Mouse (Mus musculus) R1 (cell line): ENCODE measurements around the gene Nnat.

Source experiments
- DNase-seq: peaks from one replicate; pipeline ENCODE4 v3.0.0-alpha.2; 2018; ENCODE audit warnings: low read depth, low spot score

The Nnat gene

GRCm38 (mm10) chr2:157559858-157560257 is at the start of gene Nnat:
Nnat (plus strand) TSS chr2:157560078.
- DNase-seq = peak; percentile 70

DNA sequence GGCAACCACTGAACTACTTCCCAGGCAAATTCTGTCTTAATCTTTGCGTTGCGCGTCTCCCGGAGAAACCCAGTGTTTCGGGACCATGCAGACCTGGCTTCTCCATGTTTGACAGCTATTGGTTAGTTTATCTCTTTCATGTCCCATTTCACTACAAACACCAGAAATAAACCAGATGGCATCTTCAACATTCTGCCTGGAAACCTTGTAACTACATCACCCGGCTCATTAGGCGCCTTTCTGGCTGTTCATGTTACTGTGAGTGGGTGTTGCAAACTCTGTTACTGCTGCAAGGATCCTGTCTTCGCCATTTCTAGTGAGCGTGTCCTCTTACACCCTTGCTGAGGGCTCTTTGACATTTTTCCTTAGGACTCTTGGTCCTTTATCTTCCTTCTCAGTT is 47.0 kb upstream of the Nnat start:
- no peak for DNase-seq

DNA sequence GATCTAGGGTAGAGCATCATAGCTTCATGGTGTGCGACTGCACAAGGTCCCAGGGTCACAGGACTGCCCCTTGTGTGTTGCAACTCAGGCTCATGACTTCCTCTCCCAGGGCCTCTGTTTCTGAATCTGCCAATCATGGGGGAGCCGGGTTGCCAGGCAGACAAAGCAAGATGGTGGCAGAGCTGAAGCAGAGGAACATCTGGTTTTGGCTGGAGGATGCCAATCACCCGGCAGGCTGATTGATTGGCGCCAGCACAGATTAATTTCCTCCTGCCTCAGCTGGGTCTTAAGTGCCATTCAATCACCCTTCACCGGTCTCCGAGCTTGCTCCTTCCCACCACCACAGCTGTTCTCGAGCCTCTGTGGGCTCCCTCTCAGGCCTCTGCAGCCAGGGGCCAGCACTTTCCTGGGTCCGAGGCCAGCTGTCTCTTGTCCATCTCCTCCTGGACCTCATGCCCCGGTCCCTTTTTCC is 46.1 kb upstream of the Nnat start:
- DNase-seq = no peak

- no peak for DNase-seq
Observed at GRCm38 (mm10) chr2:157514353-157514752, 45.5 kb upstream of the Nnat start.

DNA sequence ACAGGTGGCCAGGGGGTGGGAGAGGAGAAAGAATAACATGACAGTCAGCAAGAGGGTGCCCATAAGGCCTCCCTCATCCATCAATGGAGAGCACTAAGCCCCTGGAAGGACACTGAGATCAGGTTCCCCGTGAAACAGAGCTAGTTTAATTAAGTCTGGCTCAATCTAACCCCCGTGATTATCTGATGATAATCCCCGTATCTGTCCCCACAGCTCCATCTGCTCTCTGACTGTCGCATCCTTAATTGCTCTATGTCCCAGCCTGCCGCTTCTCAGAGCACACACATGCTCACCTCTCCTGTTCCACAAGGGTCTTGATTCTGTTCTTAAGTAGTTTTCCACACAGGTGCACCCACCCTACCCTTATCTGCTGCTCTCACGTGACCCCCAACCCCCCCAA is 42.4 kb upstream of the Nnat start:
- DNase-seq = no peak

DNA sequence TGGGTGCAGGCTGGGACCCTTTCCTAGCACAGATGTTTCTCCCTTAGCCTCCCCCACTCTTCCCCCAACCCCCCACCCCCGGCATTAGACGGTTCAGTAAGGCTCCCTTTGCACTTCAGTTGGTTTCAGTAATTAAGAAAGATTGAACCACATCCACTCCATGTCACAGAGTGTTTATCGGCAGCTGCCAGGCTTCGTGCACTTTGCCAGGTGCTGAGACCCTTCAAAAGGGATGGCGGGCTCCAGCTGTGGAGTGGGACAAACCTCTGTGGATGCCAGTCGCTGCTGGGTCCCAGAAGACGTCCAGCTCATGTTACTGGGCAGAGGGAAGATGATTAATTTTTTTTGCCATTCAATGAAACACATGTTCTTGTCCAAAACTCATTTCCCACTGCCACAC is 41.4 kb upstream of the Nnat start:
- DNase-seq = no peak

- no peak for DNase-seq
Observed at GRCm38 (mm10) chr2:157519452-157519851, 40.4 kb upstream of the Nnat start.

- DNase-seq = peak; percentile 75
Observed at GRCm38 (mm10) chr2:157520496-157520895, 39.4 kb upstream of the Nnat start.

- peak; percentile 77 for DNase-seq
Observed at GRCm38 (mm10) chr2:157522556-157522955, 37.3 kb upstream of the Nnat start.

DNA sequence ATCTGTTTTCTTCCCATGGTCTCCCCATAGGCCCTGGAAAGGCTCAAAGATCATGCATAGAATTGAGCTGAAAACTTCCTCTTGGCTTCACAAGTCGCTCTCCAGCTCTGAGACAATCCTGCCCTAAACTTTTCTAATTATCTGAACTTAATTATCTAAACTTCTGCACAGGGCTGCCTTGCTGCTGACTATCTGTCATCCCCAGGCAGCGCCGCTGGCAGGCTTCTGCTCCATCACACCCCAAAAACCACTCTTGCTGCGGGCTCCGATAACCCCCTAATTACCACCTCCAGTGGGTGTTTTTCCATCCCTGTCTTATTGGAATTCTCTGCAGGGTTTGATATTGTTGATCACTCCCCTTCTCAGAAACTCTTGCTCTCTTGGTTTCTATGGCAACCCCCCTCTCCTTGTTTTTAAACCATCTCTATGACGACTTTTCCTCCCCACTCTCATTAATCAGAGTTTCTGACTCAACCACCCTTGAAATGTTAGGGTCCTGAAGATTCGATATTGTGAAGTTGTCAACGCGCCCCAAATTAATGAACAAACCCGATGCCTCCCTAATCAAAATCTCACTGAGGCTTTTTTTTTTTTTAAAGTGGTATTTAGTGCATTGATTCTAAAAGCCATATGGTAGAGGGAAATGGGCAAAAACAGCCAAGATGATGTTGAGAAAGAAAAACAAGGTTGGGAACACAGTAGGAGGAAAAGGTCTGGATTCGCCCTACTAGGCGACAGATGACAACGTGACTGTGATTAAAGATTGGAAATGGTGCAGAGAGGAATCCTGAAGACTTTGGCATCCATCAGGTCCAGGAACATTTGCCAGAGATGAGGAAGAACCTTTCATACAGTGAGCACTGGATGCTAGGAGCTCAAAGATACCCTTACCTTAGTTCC is 29.6 kb upstream of the Nnat start:
- DNase-seq = no peak

DNA sequence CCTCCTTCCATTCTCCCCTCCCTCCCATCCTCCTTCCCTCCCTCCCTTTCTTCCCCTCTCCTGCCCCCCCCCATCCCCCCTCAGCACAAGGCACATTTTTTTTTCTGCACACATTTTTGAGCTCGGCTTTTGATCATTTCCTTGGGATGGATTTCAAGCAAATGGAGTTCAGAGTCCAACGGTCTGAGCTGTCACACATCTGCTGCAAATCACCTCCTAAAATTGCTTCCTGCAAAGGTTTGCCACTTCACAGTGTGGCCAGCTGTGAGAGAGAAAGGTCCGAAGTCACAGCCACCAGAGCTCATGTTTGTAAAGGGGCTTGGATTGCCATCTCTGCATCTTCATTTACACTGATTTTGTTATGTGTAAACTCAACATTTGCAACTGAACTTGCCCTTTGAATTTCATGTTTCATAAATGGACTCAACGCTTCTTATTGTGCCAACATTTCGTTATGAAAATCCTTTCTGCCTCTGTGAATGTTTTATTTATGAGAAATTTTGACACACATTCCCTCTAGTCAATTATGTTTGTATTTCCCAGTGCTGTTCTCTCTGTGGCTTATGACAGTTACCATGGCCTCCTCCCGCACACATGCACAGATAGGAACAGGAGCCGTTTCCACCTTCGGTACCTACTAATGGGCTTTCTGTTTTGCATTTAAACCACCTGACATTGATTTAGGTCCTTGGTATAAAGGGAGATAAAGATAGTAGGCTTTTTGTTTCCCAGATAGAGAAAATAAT is 28.0 kb upstream of the Nnat start:
- DNase-seq = no peak

- DNase-seq = no peak
Observed at GRCm38 (mm10) chr2:157534163-157534562, 25.7 kb upstream of the Nnat start.

DNA sequence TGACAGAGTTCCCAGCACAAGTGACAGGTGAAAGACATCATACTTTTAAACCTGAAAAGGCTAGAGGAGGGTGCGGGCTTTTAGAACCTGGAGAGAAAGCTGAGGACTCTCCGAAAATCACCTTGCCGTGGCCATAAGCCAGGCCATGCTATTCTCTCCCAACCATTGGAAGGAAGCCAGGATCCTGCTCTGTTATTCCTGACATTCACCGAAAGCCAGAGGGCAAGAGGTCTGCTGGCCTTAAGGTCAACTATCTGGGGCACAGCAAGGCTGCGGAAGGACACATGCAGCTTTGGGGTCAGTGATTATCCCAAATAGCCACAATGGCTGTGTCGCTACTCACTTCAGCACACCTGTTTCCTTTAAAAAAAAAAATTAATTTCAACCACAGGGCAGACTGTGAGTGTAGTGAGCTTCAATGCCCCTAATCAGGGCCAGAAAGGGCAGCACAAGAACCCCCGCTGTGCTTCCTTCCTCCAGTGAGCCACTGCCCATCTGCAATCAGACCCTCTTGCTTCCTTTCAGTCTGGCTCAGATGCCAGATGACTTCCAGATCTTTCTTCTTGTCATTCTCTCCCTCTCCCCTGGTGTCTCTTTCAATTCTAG is 23.3 kb upstream of the Nnat start:
- DNase-seq = no peak

DNA sequence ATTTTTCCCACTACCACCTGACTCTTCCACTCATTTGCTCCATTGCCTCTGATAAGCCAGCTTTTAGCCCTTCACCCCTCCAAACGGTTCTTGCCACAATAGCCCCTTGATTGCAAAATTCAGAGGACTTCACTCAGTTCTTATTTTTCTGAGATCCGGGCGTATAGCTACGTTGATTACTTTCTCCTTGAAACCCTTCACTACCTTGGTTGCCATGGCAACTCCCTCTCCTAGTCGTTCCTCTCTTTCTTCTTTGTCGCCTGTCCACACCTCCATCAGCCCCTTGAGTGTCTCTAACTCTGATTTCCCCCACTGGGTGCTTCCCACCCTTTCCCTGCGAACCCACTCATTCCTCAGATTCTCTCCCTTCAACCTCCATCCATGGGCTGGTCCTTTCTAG is 22.8 kb upstream of the Nnat start:
- peak; percentile 75 for DNase-seq

- peak; percentile 16 for DNase-seq
Observed at GRCm38 (mm10) chr2:157540073-157540952, 19.6 kb upstream of the Nnat start.

DNA sequence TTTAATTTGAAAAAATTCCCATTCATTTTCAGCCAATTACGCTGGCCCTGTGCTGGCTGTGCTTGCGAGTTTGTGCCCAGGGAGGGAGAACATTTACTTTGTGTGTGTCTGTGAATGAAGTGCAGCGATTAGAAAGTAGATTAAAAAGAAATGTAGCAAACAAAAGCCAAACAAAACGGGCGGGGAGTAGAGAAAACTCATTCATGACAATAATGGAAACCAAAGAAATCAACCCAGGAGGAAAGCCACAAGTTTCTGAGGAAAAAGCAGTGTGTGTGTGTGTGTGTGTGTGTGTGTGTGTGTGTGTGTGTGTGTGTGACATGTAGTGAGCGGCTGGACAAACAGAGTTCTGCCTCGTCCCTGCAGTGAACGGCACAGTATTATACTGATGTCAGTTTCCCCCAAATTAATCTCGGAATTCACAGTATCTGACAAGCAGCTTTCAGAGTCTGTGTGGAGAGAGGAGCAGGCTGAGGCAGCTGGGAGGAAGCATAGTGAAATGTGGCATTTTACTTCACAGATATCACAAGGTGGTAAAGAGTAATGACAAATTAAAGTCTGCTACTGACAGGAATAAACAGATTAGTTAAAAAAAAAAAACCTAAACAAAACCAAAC is 18.8 kb upstream of the Nnat start:
- DNase-seq = no peak

DNA sequence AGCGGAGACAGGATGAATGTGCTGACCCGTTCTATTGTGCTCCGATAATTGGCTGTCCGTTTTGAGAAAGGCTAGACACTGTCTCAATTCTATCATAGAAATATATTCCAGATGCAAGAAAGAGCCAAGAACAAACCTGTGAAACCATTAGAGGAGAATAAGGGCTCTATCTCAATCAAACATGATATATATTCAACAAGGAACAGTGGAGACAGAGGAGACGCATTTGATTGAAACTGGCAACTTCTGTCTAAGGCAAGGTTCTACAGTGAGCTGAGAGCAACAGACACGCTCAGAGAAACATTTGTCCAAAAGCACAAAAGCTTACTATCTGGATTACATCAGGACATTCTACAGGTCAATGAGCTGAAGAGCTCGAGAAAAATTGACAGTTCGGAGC is 18.2 kb upstream of the Nnat start:
- no peak for DNase-seq

DNA sequence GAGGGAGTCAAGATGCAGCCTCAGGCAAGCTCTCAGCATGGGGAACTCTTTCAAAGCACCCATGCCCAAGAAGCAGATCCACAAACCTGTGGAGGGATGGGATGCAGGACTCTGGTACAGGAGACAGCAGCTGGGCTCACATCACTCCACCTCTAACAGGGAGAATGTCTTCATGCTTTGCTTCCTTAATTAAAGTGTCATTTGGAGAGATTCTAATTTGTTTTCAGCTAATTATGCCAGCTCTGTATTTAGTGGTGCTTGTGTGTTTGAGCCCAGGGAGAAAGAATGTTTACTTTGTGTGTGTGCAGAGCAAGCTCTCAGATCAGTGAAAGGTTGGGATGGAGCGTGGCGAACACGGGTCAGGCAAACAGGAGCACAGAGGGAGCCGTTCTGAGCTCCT is 17.5 kb upstream of the Nnat start:
- DNase-seq = no peak

- DNase-seq = no peak
Observed at GRCm38 (mm10) chr2:157544333-157544888, 15.5 kb upstream of the Nnat start.

DNA sequence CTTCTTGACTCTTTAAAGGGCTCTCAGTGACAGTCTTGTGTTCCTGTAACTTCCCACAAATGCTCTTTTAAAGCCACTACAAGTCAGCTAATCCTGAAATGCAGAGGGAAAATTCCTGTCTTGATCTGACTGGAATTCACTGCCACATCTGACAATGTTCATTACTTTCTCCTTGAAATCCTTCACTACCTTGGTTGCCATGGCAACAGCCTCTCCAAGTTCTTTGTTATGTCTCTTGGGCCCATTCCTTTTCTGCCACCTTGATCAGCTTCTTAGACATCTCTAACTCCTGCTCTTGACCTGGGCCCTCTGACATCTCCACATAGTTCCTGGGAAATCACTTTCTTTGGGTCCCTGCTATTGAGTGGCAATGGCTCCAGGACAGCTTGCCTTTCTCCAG is 13.2 kb upstream of the Nnat start:
- peak; percentile 57 for DNase-seq

GRCm38 (mm10) chr2:157550292-157550691 is 9.6 kb upstream of the Nnat start:
- DNase-seq = no peak
